Mouse (Mus musculus) ES-Bruce4 (cell line): Measurements from ENCODE around the gene Ptpn6.

Source experiments
- CTCF ChIP-seq: IDR thresholded peaks from one replicate; pipeline ENCODE4 v1.8.1; 2011; ENCODE audit warnings: low read depth, low read length
- EP300 ChIP-seq: IDR thresholded peaks from 2 replicates; pipeline ENCODE4 v1.6.1; 2011; ENCODE audit warnings: low read depth, low read length; ENCODE audit not compliant: insufficient read depth
- POLR2A ChIP-seq: IDR thresholded peaks from one replicate; pipeline ENCODE4 v1.8.1; 2011; ENCODE audit warnings: low read length; ENCODE audit not compliant: insufficient read depth

- TF ChIP-seq CTCF: no peak
- TF ChIP-seq POLR2A: no peak
- TF ChIP-seq EP300: no peak
These were observed 17.5 kb upstream of the Ptpn6 start, which contains the start of the genes Gm45234 and Atn1 for GRCm38 (mm10) chr6:124755831-124756595.
